Mouse (Mus musculus): ENCODE measurements around the gene Tbkbp1. TPM values are rescaled to one million over a fixed set of nuclear protein-coding genes. Genes with fewer than 3 reads are reported as not detected.

Gene Tbkbp1
- total RNA-seq, 2 experiments from 2014 or later = 98.1 to 100 TPM

GRCm38 (mm10) chr11:97160341-97160740 lies 9.0 kb upstream of the Tbkbp1 start:
- peak in 1 of 2 experiments; percentile 77 for DNase-seq (ENCODE audit: low spot score in 2 of 2)

- DNase-seq (ENCODE audit: low spot score in 2 of 2) = no peak
Measured at GRCm38 (mm10) chr11:97156999-97157398, 5.7 kb upstream of the Tbkbp1 start.

GRCm38 (mm10) chr11:97152662-97153287 lies 1.5 kb upstream of the Tbkbp1 start:
- no peak for DNase-seq (ENCODE audit: low spot score in 2 of 2)

- DNase-seq (ENCODE audit: low spot score in 2 of 2) = no peak
Measured at GRCm38 (mm10) chr11:97152023-97152426, 730 bp upstream of the Tbkbp1 start.

- DNase-seq (ENCODE audit: low spot score in 2 of 2) = peak in 1 of 2 experiments; percentile 66
Measured at GRCm38 (mm10) chr11:97150411-97151330, 624 bp downstream of the Tbkbp1 start.

- peak in 1 of 2 experiments; percentile 75 for DNase-seq (ENCODE audit: low spot score in 2 of 2)
Measured at GRCm38 (mm10) chr11:97149995-97150410, 1.3 kb downstream of the Tbkbp1 start.

- DNase-seq (ENCODE audit: low spot score in 2 of 2) = no peak
Measured at GRCm38 (mm10) chr11:97149026-97149425, 2.3 kb downstream of the Tbkbp1 start.

GRCm38 (mm10) chr11:97148591-97148990 lies 2.7 kb downstream of the Tbkbp1 start:
- DNase-seq (ENCODE audit: low spot score in 2 of 2) = no peak

- no peak for DNase-seq (ENCODE audit: low spot score in 2 of 2)
Measured at GRCm38 (mm10) chr11:97147333-97147732, 4.0 kb downstream of the Tbkbp1 start.

GRCm38 (mm10) chr11:97146724-97147123 lies 4.6 kb downstream of the Tbkbp1 start:
- peak; percentile 73 to 88 for DNase-seq (ENCODE audit: low spot score in 2 of 2)

- DNase-seq (ENCODE audit: low spot score in 2 of 2) = no peak
Measured at GRCm38 (mm10) chr11:97145951-97146350, 5.3 kb downstream of the Tbkbp1 start.

GRCm38 (mm10) chr11:97145320-97145719 lies 6.0 kb downstream of the Tbkbp1 start:
- DNase-seq (ENCODE audit: low spot score in 2 of 2) = no peak

GRCm38 (mm10) chr11:97143196-97143900 lies 7.9 kb downstream of the Tbkbp1 start:
- no peak for DNase-seq (ENCODE audit: low spot score in 2 of 2)

- DNase-seq (ENCODE audit: low spot score in 2 of 2) = no peak
Measured at GRCm38 (mm10) chr11:97142159-97142608, 9.1 kb downstream of the Tbkbp1 start.

GRCm38 (mm10) chr11:97140811-97141210 lies 10.5 kb downstream of the Tbkbp1 start:
- no peak for DNase-seq (ENCODE audit: low spot score in 2 of 2)

- no peak for DNase-seq (ENCODE audit: low spot score in 2 of 2)
Measured at GRCm38 (mm10) chr11:97139256-97139655, 12.0 kb downstream of the Tbkbp1 start.

- DNase-seq (ENCODE audit: low spot score in 2 of 2) = no peak
Measured at GRCm38 (mm10) chr11:97138554-97139226, 12.6 kb downstream of the Tbkbp1 start.

- DNase-seq (ENCODE audit: low spot score in 2 of 2) = no peak
Measured at GRCm38 (mm10) chr11:97133270-97133669, 18.0 kb downstream of the Tbkbp1 start.

GRCm38 (mm10) chr11:97132185-97132584 lies 19.1 kb downstream of the Tbkbp1 start:
- no peak for DNase-seq (ENCODE audit: low spot score in 2 of 2)

- DNase-seq (ENCODE audit: low spot score in 2 of 2) = no peak
Measured at GRCm38 (mm10) chr11:97131683-97132082, 19.6 kb downstream of the Tbkbp1 start.

- no peak for DNase-seq (ENCODE audit: low spot score in 2 of 2)
Measured at GRCm38 (mm10) chr11:97130318-97130717, 21.0 kb downstream of the Tbkbp1 start.
